Mouse (Mus musculus) embryonic facial prominence, embryonic 10.5 days (tissue): ENCODE measurements around the gene Fxyd3. TPM values are rescaled to one million over a fixed set of nuclear protein-coding genes. Genes with fewer than 3 reads are reported as not detected.

Experiments used
- DNase-seq: peaks from one replicate; pipeline ENCODE4 v3.0.0-alpha.2; 2017; ENCODE audit warnings: low spot score
- H3K27ac ChIP-seq: fragments of 300-500 bp; sonication (generic); replicated peaks from 2 replicates; pipeline ENCODE4 v1.5.1; 2016; ENCODE audit warnings: mild to moderate bottlenecking
- H3K27me3 ChIP-seq: fragments of 300-500 bp; sonication (generic); replicated peaks from 2 replicates; pipeline ENCODE4 v1.6.1; 2016; ENCODE audit warnings: low read depth, mild to moderate bottlenecking; ENCODE audit not compliant: poor library complexity, severe bottlenecking
- H3K36me3 ChIP-seq: fragments of 300-500 bp; sonication (generic); replicated peaks from 2 replicates; pipeline ENCODE4 v1.6.1; 2016; ENCODE audit warnings: mild to moderate bottlenecking, moderate library complexity
- H3K4me1 ChIP-seq: fragments of 300-500 bp; sonication (generic); 2 replicates; pipeline ENCODE4 v1.6.1; 2016
- H3K4me3 ChIP-seq: fragments of 300-500 bp; sonication (generic); 2 replicates; pipeline ENCODE4 v1.5.1; 2016; ENCODE audit warnings: mild to moderate bottlenecking, moderate library complexity
- H3K9me3 ChIP-seq: fragments of 300-500 bp; sonication (generic); 2 replicates; pipeline ENCODE4 v1.6.1; 2016; ENCODE audit warnings: mild to moderate bottlenecking
- WGBS: fragments of 180-500 bp; shearing (Covaris S2); methylation state at CpG from one replicate; pipeline ENCODE4 v1.1.7; 2016; 5-methylcytosine and 5-hydroxymethylcytosine counted together
- polyA plus RNA-seq: library from polyadenylated mRNA; unstranded; fragments of >200 nt; fragmentation: Nextera tagmentation; extraction: Ambion mirVana; gene quantifications from 2 replicates; pipeline ENCODE4 v1.2.1, GENCODE M21; 2016

Fxyd3 gene
- polyA plus RNA-seq, 1 experiment from 2014 or later, result 8.8 TPM

DNA sequence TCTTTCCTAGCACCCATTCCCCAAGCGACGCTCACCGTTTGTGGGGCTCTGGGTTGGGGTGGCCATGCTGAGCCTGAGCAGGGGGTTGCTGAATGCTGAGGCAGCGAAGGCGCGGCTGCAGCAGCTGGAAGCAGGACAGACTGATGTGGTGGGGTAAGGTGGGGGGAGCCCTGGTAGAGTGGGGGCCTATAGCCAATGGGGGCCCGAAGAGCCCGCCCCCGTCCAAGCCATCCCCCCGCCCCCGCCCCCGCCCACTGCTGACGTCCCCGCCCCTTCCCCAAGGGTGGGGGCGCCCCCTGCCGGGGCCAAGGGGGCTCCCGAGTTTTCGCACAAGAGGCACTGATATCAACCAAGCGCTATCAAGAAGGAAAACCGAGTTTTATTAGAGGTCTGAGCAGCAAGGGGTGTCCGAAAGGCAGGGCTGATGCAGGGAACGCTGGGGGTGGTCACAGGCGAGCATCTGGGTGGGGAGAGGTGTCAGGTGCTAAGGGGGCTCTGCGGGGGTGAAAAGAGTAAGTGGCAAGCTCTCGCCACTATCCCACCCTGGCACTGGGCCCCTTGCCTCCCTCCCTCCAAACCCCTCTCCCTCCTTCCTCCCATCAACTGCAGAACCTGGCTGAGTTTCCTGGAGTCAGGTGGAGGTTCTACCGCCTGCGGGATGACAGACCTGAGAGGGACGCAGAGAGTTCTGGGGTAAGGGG lies 25.0 kb downstream of the Fxyd3 start, which contains the start of gene Fxyd7:
Gene Fxyd7 (minus strand): TSS at position 147 of the 701 bp plus-strand sequence.
- peak; percentile 47 for DNase-seq
- H3K9me3 ChIP-seq, result no peaks in the 10 kb centered on the region
- no peak within 1 kb of the TSS for H3K27ac ChIP-seq
- peaks cover 91% of the 10 kb centered on the region for H3K27me3 ChIP-seq
- WGBS, result 2% methylated on average over 28 of the region's 28 CpGs
- peak within 1 kb of the TSS; percentile 47 for H3K4me3 ChIP-seq
- no peaks in the 10 kb centered on the region for H3K36me3 ChIP-seq
- peaks cover 69% of the 10 kb centered on the region for H3K4me1 ChIP-seq

- WGBS, result under 1% methylated on average over 9 of the region's 9 CpGs
- DNase-seq, result peak; percentile 38
- Histone ChIP-seq H3K36me3 (no peaks in the 10 kb centered on the region), H3K4me1 (peaks cover 68% of the 10 kb centered on the region), H3K27ac (no peak overlapping the region), H3K4me3 (peak overlapping the region; percentile 47), H3K9me3 (no peaks in the 10 kb centered on the region), H3K27me3 (peaks cover 93% of the 10 kb centered on the region)
These were observed 25.6 kb downstream of the Fxyd3 start for GRCm38 (mm10) chr7:31050921-31051320.

DNA sequence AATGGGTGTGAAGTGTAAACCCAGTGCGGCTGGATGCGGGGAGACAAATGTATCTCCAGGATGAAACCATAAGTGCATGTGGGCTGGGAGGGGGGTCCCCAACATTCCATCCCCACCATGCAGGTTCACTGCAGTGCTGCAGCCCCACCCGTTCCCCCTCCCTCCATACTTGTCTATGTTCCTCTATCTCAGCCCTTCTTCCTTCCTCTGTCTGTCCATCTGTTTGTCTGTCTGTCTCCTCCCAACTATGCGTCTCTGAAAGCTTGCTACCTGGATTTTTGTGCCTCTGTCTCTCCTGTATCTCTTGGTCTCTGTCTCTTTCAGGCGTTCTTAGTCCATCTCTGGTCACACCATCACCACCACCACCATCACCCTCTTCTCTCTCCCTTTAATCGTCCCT lies 26.0 kb downstream of the Fxyd3 start:
- Histone ChIP-seq H3K27ac (no peak overlapping the region), H3K36me3 (no peaks in the 10 kb centered on the region), H3K9me3 (no peaks in the 10 kb centered on the region), H3K4me1 (peaks cover 64% of the 10 kb centered on the region), H3K27me3 (peaks cover 93% of the 10 kb centered on the region), H3K4me3 (peak overlapping the region; percentile 47)
- WGBS, result 4% methylated on average over 6 of the region's 6 CpGs
- no peak for DNase-seq

GRCm38 (mm10) chr7:31049846-31050281 lies 26.6 kb downstream of the Fxyd3 start:
- Histone ChIP-seq H3K9me3 (no peaks in the 10 kb centered on the region), H3K4me3 (peak overlapping the region; percentile 47), H3K4me1 (peaks cover 57% of the 10 kb centered on the region), H3K27me3 (peaks cover 93% of the 10 kb centered on the region), H3K36me3 (no peaks in the 10 kb centered on the region), H3K27ac (no peak overlapping the region)
- WGBS, result 3% methylated on average over 14 of the region's 15 CpGs
- DNase-seq, result peak; percentile 51

DNA sequence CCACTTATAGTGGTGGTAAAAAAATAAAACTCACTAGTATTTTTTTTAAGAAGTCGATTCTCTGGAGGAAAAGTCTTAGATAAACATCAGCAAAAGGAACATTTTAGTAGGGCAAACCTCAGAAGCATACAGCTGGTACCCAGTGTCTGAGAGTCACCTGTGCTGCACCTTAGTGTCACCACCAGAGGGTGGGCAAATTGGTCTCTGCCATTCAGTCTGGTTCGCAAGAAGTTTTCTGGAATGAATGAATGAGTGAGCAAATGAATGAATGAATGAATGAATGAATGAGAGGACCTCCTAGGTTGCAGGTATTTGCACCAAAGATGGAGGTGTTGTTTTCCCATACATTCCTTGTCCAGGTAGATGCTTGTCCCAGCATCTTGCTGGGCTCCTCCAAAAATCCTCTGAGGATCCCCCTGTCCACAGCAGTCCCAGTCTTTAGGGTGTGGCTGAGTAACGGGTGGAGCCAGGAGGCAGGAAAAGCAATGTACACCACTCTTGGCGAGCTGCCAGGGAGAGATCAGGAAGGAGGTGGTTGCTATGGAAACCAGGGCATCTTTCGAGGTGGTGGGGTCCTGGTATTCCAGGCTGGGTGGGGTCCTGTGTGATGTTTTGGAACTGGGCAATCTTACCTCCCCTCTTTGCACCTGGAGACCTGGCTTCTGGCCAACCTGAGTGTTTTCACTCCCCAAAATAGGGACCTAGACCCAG lies 27.2 kb downstream of the Fxyd3 start:
- Histone ChIP-seq H3K4me1 (peaks cover 52% of the 10 kb centered on the region), H3K9me3 (no peaks in the 10 kb centered on the region), H3K27ac (no peak overlapping the region), H3K36me3 (no peaks in the 10 kb centered on the region), H3K4me3 (peak overlapping the region; percentile 47; the same call in 1 of the 2 replicates), H3K27me3 (peaks cover 93% of the 10 kb centered on the region)
- peak; percentile 26 for DNase-seq
- WGBS, result 22% methylated on average over 5 of the region's 5 CpGs

GRCm38 (mm10) chr7:31042431-31042910 lies 34.0 kb downstream of the Fxyd3 start, which contains the start of gene Fxyd5:
Fxyd5 (minus strand) TSS chr7:31042481.
- DNase-seq, result no peak
- 38% methylated on average over 10 of the region's 10 CpGs for WGBS
- Histone ChIP-seq H3K4me3 (peak within 1 kb of the TSS; percentile 47), H3K27me3 (peaks cover 75% of the 10 kb centered on the region), H3K9me3 (no peaks in the 10 kb centered on the region), H3K36me3 (no peaks in the 10 kb centered on the region), H3K27ac (0 out of 2 replicates have a peak within 1 kb of the TSS, but pooled peaks have one; percentile 30), H3K4me1 (peaks cover 12% of the 10 kb centered on the region)

GRCm38 (mm10) chr7:31041662-31042315 lies 34.7 kb downstream of the Fxyd3 start:
- 3% methylated on average over 28 of the region's 28 CpGs for WGBS
- Histone ChIP-seq H3K9me3 (no peaks in the 10 kb centered on the region), H3K27me3 (peaks cover 69% of the 10 kb centered on the region), H3K36me3 (no peaks in the 10 kb centered on the region), H3K4me3 (peak overlapping the region; percentile 47), H3K27ac (0 out of 2 replicates have a peak overlapping the region, but pooled peaks have one; percentile 30), H3K4me1 (peaks cover 12% of the 10 kb centered on the region)
- peak; percentile 30 for DNase-seq

GRCm38 (mm10) chr7:31041023-31041407 lies 35.5 kb downstream of the Fxyd3 start:
- peak overlapping the region; percentile 47; the same call in 1 of the 2 replicates for H3K4me3 ChIP-seq
- H3K27ac ChIP-seq, result no peak overlapping the region
- no peaks in the 10 kb centered on the region for H3K9me3 ChIP-seq
- no peaks in the 10 kb centered on the region for H3K36me3 ChIP-seq
- DNase-seq, result no peak
- peaks cover 12% of the 10 kb centered on the region for H3K4me1 ChIP-seq
- 34% methylated on average over 8 of the region's 8 CpGs for WGBS
- H3K27me3 ChIP-seq, result peaks cover 64% of the 10 kb centered on the region

- H3K9me3 ChIP-seq, result no peaks in the 10 kb centered on the region
- no peak for DNase-seq
- H3K27ac ChIP-seq, result no peak overlapping the region
- peaks cover 12% of the 10 kb centered on the region for H3K4me1 ChIP-seq
- H3K4me3 ChIP-seq, result no peak overlapping the region
- WGBS, result 81% methylated on average over 12 of the region's 12 CpGs
- H3K27me3 ChIP-seq, result peaks cover 62% of the 10 kb centered on the region
- H3K36me3 ChIP-seq, result no peaks in the 10 kb centered on the region
These were observed 36.1 kb downstream of the Fxyd3 start for GRCm38 (mm10) chr7:31040281-31041022.

- peaks cover 12% of the 10 kb centered on the region for H3K4me1 ChIP-seq
- 90% methylated on average over 4 of the region's 4 CpGs for WGBS
- DNase-seq, result no peak
- no peaks in the 10 kb centered on the region for H3K9me3 ChIP-seq
- H3K36me3 ChIP-seq, result no peaks in the 10 kb centered on the region
- H3K27ac ChIP-seq, result no peak overlapping the region
- H3K27me3 ChIP-seq, result peaks cover 47% of the 10 kb centered on the region
- H3K4me3 ChIP-seq, result no peak overlapping the region
These were observed 37.5 kb downstream of the Fxyd3 start for GRCm38 (mm10) chr7:31039011-31039410.

DNA sequence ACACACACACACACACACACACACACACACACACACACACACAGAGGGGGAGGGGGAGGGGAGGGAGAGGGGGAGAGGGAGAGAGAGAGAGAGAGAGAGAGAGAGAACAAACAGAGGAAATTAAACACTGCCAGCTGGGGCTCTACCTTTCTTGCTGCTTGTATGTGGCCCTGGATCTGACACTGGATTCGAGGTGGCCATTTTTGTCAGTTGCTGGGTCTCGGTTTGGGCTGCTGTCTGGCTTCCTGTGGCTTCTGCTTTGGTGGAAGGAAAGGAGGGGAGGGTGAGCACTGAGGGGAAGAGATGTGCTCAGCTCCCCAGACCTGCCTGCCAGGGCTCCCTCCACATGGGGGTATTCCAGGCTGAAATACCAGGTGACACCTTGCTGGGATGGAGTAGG lies 38.8 kb downstream of the Fxyd3 start:
- Histone ChIP-seq H3K4me3 (no peak overlapping the region), H3K4me1 (peaks cover 12% of the 10 kb centered on the region), H3K27ac (no peak overlapping the region), H3K36me3 (no peaks in the 10 kb centered on the region), H3K9me3 (no peaks in the 10 kb centered on the region), H3K27me3 (peaks cover 34% of the 10 kb centered on the region)
- WGBS, result 74% methylated on average over 2 of the region's 2 CpGs
- no peak for DNase-seq

DNA sequence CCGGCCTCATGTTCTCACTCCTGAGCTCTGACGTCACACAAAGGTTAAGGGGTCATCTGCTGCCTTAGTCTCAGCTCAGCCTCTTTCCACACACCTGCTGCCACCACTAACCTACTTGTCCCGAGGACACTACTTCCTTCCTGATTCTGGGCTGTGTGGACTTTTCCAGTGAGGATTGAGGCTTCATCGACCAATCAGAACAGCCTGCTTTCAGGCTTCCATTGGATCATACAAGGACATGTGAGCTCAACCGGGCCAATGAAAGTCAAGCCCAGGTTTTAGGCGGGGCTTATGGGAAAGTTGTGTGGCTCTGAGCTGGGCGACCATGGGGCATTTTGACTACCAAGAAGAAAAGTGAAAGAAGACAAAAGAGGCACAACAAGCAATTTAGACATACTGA lies 39.6 kb downstream of the Fxyd3 start:
- peaks cover 6% of the 10 kb centered on the region for H3K4me1 ChIP-seq
- WGBS, result 83% methylated on average over 7 of the region's 7 CpGs
- no peaks in the 10 kb centered on the region for H3K9me3 ChIP-seq
- H3K36me3 ChIP-seq, result no peaks in the 10 kb centered on the region
- DNase-seq, result no peak
- H3K27me3 ChIP-seq, result peaks cover 26% of the 10 kb centered on the region
- H3K27ac ChIP-seq, result no peak overlapping the region
- H3K4me3 ChIP-seq, result no peak overlapping the region
